Mouse (Mus musculus) heart, embryonic 12.5 days (tissue): ENCODE results near the gene Btg2. TPM values are rescaled to one million over a fixed set of nuclear protein-coding genes. Genes with fewer than 3 reads are reported as not detected.

Experiments
- ATAC-seq: fragments of 200-750 bp; cut with Nextera tagmentation; 2 replicates; pipeline ENCODE4 v1.8.0; 2017; ENCODE audit warnings: moderate TSS enrichment, moderate library complexity; ENCODE audit not compliant: insufficient number of reproducible peaks, low FRiP score
- H3K27ac ChIP-seq: fragments of 300-500 bp; sonication (generic); 2 replicates; pipeline ENCODE4 v1.5.1; 2016; ENCODE audit warnings: mild to moderate bottlenecking, moderate library complexity; ENCODE audit not compliant: poor library complexity, severe bottlenecking
- H3K27me3 ChIP-seq: fragments of 300-500 bp; sonication (generic); replicated peaks from 2 replicates; pipeline ENCODE4 v1.6.1; 2016; ENCODE audit warnings: mild to moderate bottlenecking, moderate library complexity
- H3K36me3 ChIP-seq: fragments of 300-500 bp; sonication (generic); 2 replicates; pipeline ENCODE4 v1.6.1; 2016; ENCODE audit warnings: mild to moderate bottlenecking, moderate library complexity
- H3K4me1 ChIP-seq: fragments of 300-500 bp; sonication (generic); replicated peaks from 2 replicates; pipeline ENCODE4 v1.6.1; 2016; ENCODE audit warnings: mild to moderate bottlenecking
- H3K4me2 ChIP-seq: fragments of 300-500 bp; sonication (generic); 2 replicates; pipeline ENCODE4 v1.6.1; 2016; ENCODE audit warnings: mild to moderate bottlenecking, moderate library complexity
- H3K4me3 ChIP-seq: fragments of 300-500 bp; sonication (generic); 2 replicates; pipeline ENCODE4 v1.5.1; 2016; ENCODE audit warnings: mild to moderate bottlenecking
- H3K9ac ChIP-seq: fragments of 300-500 bp; sonication (generic); 2 replicates; pipeline ENCODE4 v1.6.1; 2016; ENCODE audit warnings: mild to moderate bottlenecking, moderate library complexity
- H3K9me3 ChIP-seq: fragments of 300-500 bp; sonication (generic); replicated peaks from 2 replicates; pipeline ENCODE4 v1.6.1; 2016; ENCODE audit warnings: mild to moderate bottlenecking, moderate library complexity
- WGBS: fragments of 180-500 bp; shearing (Covaris S2); methylation state at CpG from one replicate; pipeline ENCODE4 v1.1.7; 2016; 5-methylcytosine and 5-hydroxymethylcytosine counted together
- polyA plus RNA-seq: library from polyadenylated mRNA; unstranded; fragments of >200 nt; fragmentation: Nextera tagmentation; extraction: Ambion mirVana; gene quantifications from 2 replicates; pipeline ENCODE4 v1.2.1, GENCODE M21; 2016

The Btg2 gene
- polyA plus RNA-seq, 1 experiment from 2014 or later: 37.8 TPM

DNA sequence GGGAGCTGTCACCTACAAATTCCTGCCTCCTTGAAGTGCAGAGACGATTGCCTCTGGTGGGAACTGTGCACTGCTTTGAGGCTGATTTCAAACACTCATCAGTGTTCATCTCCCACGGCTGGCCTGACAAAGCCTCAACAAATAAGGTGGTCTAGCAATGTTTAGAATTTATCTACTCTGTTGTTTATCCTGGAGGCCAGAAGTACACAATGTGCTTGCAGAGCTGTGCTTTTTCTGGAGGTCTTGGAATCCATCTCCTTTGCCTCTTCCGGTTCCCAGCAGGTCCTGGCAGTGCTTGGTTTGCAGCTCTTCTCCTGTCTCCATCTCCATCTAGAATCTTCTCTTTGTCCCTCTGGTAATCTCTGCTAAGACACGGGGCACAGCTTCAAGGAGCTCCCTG is 22.6 kb downstream of the Btg2 start:
- whole genome bisulfite sequencing: 68% methylated on average over 4 of the region's 4 CpGs
- Histone ChIP-seq H3K4me3 (no peak overlapping the region), H3K27me3 (no peaks in the 10 kb centered on the region), H3K27ac (no peak overlapping the region), H3K4me1 (peaks cover 21% of the 10 kb centered on the region), H3K4me2 (no peak overlapping the region), H3K9ac (no peak overlapping the region), H3K36me3 (no peaks in the 10 kb centered on the region), H3K9me3 (no peaks in the 10 kb centered on the region)
- ATAC-seq: no peak

- no peak for ATAC-seq
- Histone ChIP-seq H3K36me3 (no peaks in the 10 kb centered on the region), H3K4me3 (no peak overlapping the region), H3K4me1 (peaks cover 18% of the 10 kb centered on the region), H3K9me3 (no peaks in the 10 kb centered on the region), H3K4me2 (no peak overlapping the region), H3K27ac (no peak overlapping the region), H3K27me3 (no peaks in the 10 kb centered on the region), H3K9ac (no peak overlapping the region)
- 67% methylated on average over 9 of the region's 9 CpGs for WGBS
These were observed 23.2 kb downstream of the Btg2 start for GRCm38 (mm10) chr1:134055666-134056245.

DNA sequence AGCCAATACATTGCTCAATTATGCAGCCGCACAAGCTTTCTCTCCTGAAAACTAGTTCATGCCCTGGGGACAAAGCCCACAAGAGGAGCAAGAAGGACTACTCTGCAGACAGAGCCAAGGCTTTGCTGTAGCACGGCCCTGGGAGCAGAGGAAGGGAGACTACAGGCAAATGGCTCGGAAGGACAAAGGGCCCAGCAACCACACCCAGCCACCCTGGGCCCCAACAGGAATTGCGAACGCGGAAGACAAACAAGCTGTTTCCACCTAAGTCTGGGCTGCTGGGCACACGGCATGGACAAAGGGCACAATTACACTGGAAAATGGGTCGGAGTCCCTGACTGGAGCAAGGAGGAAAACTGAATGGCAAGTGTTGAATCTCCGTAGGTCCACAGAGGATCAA is 23.9 kb downstream of the Btg2 start:
- ATAC-seq: peak; percentile 29; the same call in 1 of the 2 replicates

DNA sequence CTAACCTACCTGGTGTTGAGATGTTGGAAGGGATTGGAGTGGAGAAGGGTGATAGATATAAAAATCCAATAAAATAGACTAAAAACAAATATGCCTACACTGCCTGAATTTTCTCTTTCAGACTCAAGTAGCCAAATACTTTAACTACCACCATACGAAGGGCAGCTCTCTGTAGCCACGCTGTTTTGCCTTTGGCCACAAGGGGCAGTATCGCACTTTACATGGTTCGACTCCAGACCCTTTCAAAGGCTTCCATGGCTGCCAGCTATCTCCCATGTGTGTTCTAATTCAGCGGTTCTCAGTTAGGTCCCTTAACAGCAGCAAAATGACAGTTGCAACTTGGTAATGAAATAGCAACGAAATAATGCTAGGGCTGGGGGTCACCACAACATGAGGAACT is 25.7 kb downstream of the Btg2 start:
- Histone ChIP-seq H3K4me1 (peaks cover 9% of the 10 kb centered on the region; the same call in 1 of the 2 replicates), H3K4me2 (no peak overlapping the region), H3K4me3 (no peak overlapping the region), H3K36me3 (no peaks in the 10 kb centered on the region), H3K27ac (no peak overlapping the region), H3K27me3 (0 out of 2 replicates have a peak, but pooled peaks cover 5% of the 10 kb centered on the region), H3K9ac (no peak overlapping the region), H3K9me3 (no peaks in the 10 kb centered on the region)
- peak; percentile 62 for ATAC-seq
- 7% methylated on average over 6 of the region's 6 CpGs for WGBS

More for the DNA sequence above, 23.9 kb downstream of the Btg2 start:
- H3K27me3 ChIP-seq: 0 out of 2 replicates have a peak, but pooled peaks cover 4% of the 10 kb centered on the region
- 67% methylated on average over 9 of the region's 9 CpGs for WGBS
- H3K27ac ChIP-seq: no peak overlapping the region
- no peaks in the 10 kb centered on the region for H3K9me3 ChIP-seq
- H3K9ac ChIP-seq: no peak overlapping the region
- H3K4me3 ChIP-seq: no peak overlapping the region
- H3K4me1 ChIP-seq: peaks cover 11% of the 10 kb centered on the region
- no peak overlapping the region for H3K4me2 ChIP-seq
- no peaks in the 10 kb centered on the region for H3K36me3 ChIP-seq

DNA sequence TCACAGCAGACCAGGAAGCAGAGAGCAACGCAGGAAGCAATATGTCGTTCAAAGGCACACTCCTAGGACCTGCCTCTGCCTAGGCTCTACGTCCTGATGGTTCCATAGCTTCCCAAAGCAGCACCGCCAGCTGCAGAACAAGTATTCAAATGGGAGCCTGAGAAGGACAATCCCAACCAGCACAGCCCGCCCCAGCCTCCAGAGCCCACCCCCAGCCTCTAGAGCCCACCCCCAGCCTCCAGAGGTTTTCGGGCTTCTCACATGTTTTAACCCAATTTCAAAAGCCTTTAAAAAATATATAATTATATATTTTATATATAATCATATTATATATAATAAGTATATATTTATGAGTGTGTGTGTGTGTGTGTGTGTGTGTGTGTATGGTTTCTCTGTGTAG is 29.4 kb downstream of the Btg2 start:
- Histone ChIP-seq H3K27me3 (peaks cover 17% of the 10 kb centered on the region; the same call in 1 of the 2 replicates), H3K4me1 (peaks cover 8% of the 10 kb centered on the region; the same call in 1 of the 2 replicates), H3K4me2 (no peak overlapping the region), H3K9me3 (no peaks in the 10 kb centered on the region), H3K36me3 (no peaks in the 10 kb centered on the region), H3K9ac (no peak overlapping the region), H3K4me3 (no peak overlapping the region), H3K27ac (no peak overlapping the region)
- 63% methylated on average over 6 of the region's 6 CpGs for WGBS
- no peak for ATAC-seq

GRCm38 (mm10) chr1:134048759-134049158 is 30.2 kb downstream of the Btg2 start:
- Histone ChIP-seq H3K9ac (0 out of 2 replicates have a peak overlapping the region, but pooled peaks have one; percentile 14), H3K27me3 (peaks cover 17% of the 10 kb centered on the region; the same call in 1 of the 2 replicates), H3K4me1 (peaks cover 10% of the 10 kb centered on the region; the same call in 1 of the 2 replicates), H3K27ac (no peak overlapping the region), H3K36me3 (no peaks in the 10 kb centered on the region), H3K9me3 (no peaks in the 10 kb centered on the region), H3K4me2 (no peak overlapping the region), H3K4me3 (no peak overlapping the region)
- 2% methylated on average over 5 of the region's 5 CpGs for WGBS
- no peak for ATAC-seq

- peaks cover 21% of the 10 kb centered on the region for H3K4me1 ChIP-seq
- no peak for ATAC-seq
- no peak overlapping the region for H3K4me3 ChIP-seq
- H3K36me3 ChIP-seq: no peaks in the 10 kb centered on the region
- no peak overlapping the region for H3K27ac ChIP-seq
- H3K27me3 ChIP-seq: peaks cover 17% of the 10 kb centered on the region; the same call in 1 of the 2 replicates
- H3K9me3 ChIP-seq: no peaks in the 10 kb centered on the region
- no peak overlapping the region for H3K9ac ChIP-seq
- no peak overlapping the region for H3K4me2 ChIP-seq
- 79% methylated on average over 6 of the region's 6 CpGs for WGBS
These were observed 31.5 kb downstream of the Btg2 start for GRCm38 (mm10) chr1:134047431-134047830.

DNA sequence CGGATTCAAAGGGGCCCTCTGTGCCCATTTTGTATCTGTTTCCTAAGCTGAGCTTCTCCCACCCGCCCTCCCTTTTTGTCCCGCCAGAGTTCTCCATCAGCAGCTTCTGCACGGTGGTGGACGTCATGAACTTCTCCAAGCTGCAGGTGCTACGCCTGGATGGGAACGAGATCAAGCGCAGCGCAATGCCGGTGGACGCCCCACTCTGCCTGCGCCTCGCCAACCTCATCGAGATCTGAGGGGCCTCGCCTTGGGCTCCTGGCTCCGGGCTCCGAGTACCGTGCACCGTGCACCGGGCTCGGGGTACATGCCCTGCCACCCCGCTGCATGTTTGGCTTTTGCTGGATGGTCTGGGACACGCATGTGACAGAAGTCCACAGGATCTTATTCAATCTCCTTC is 32.5 kb downstream of the Btg2 start:
- 41% methylated on average over 23 of the region's 23 CpGs for WGBS

GRCm38 (mm10) chr1:134045971-134046370 is 32.9 kb downstream of the Btg2 start:
- Histone ChIP-seq H3K4me3 (peak overlapping the region; percentile 31), H3K27ac (no peak overlapping the region), H3K9me3 (no peaks in the 10 kb centered on the region), H3K4me2 (peak overlapping the region; percentile 71), H3K27me3 (peaks cover 17% of the 10 kb centered on the region; the same call in 1 of the 2 replicates), H3K36me3 (no peaks in the 10 kb centered on the region), H3K9ac (peak overlapping the region; percentile 64), H3K4me1 (peaks cover 26% of the 10 kb centered on the region)
- 10% methylated on average over 9 of the region's 9 CpGs for WGBS
- peak; percentile 47; the same call in 1 of the 2 replicates for ATAC-seq

More for the DNA sequence above, 32.5 kb downstream of the Btg2 start:
- peaks cover 17% of the 10 kb centered on the region; the same call in 1 of the 2 replicates for H3K27me3 ChIP-seq
- H3K36me3 ChIP-seq: no peaks in the 10 kb centered on the region
- no peak overlapping the region for H3K27ac ChIP-seq
- peak overlapping the region; percentile 31 for H3K4me3 ChIP-seq
- H3K4me1 ChIP-seq: peaks cover 26% of the 10 kb centered on the region
- no peaks in the 10 kb centered on the region for H3K9me3 ChIP-seq
- H3K9ac ChIP-seq: peak overlapping the region; percentile 64
- peak overlapping the region; percentile 71 for H3K4me2 ChIP-seq
- ATAC-seq: no peak

GRCm38 (mm10) chr1:134044805-134045204 is 34.1 kb downstream of the Btg2 start:
- H3K27ac ChIP-seq: no peak overlapping the region
- H3K4me1 ChIP-seq: peaks cover 26% of the 10 kb centered on the region
- WGBS: 78% methylated on average over 6 of the region's 6 CpGs

GRCm38 (mm10) chr1:134042341-134042740 is 36.6 kb downstream of the Btg2 start:
- Histone ChIP-seq H3K9ac (no peak overlapping the region), H3K36me3 (no peaks in the 10 kb centered on the region), H3K27ac (no peak overlapping the region), H3K27me3 (peaks cover 8% of the 10 kb centered on the region; the same call in 1 of the 2 replicates), H3K9me3 (no peaks in the 10 kb centered on the region), H3K4me3 (no peak overlapping the region), H3K4me2 (no peak overlapping the region), H3K4me1 (peaks cover 31% of the 10 kb centered on the region)
- 62% methylated on average over 1 of the region's 1 CpGs for WGBS
- ATAC-seq: no peak

More at GRCm38 (mm10) chr1:134044805-134045204, 34.1 kb downstream of the Btg2 start:
- Histone ChIP-seq H3K36me3 (no peaks in the 10 kb centered on the region), H3K4me2 (no peak overlapping the region), H3K27me3 (peaks cover 12% of the 10 kb centered on the region; the same call in 1 of the 2 replicates), H3K4me3 (no peak overlapping the region), H3K9me3 (no peaks in the 10 kb centered on the region), H3K9ac (no peak overlapping the region; the same call in 1 of the 2 replicates)
- no peak for ATAC-seq
